ENCODE assay signal across 13 mouse cellular contexts in genomic region chr17:86559206-86559891, GRCm38 (mm10). TPM values are rescaled to one million over a fixed set of nuclear protein-coding genes. Genes with fewer than 3 reads are reported as not detected.
A peak's percentile ranks its signal among the peaks of the same experiment; 100 is the strongest.
DNase-seq lines count a peak whose midpoint lies in the region; ATAC-seq and TF ChIP-seq lines count a peak whose summit lies in the region.
"Had no signal": no experiment of that assay in that cellular context is flagged by ENCODE, and none has a peak within 500 bp of the region (broad histone marks: within the 10 kb centered on the region; RNA-seq: fewer than 3 reads in every experiment).

No protein-coding gene starts in this region.

- DNase-seq in hindbrain, postnatal 0 days (ENCODE audit: low spot score): peak; percentile 18
- DNase-seq in kidney, postnatal 14 days: peak; percentile 73
- DNase-seq in embryonic facial prominence, embryonic 10.5 days (ENCODE audit: low spot score): no peak
- no peak for DNase-seq in testis, postnatal 10 days (ENCODE audit: low spot score)
- DNase-seq in left cerebral cortex, postnatal 25 days (ENCODE audit: low spot score in 2 of 2): no peak

- intact Hi-C loops in left cerebral cortex, postnatal 25 days (cut with DNase I): no loop called here

- no peaks in the 10 kb centered on the region for H3K9me3 ChIP-seq in hindbrain, postnatal 0 days (ENCODE audit: low read length)
- no peaks in the 10 kb centered on the region for H3K9me3 ChIP-seq in hindbrain, embryonic 12.5 days (replicated peaks)
- H3K9me3 ChIP-seq in intestine, embryonic 15.5 days: no peaks in the 10 kb centered on the region
- no peaks in the 10 kb centered on the region for H3K9me3 ChIP-seq in embryonic facial prominence, embryonic 10.5 days
- H3K9me3 ChIP-seq: forebrain, embryonic 12.5 days; liver, embryonic 12.5 days had no signal

- H3K4me3 ChIP-seq in hindbrain, postnatal 0 days (ENCODE audit: low read length): no peak overlapping the region
- H3K4me3 ChIP-seq in hindbrain, embryonic 12.5 days: no peak overlapping the region
- no peak overlapping the region for H3K4me3 ChIP-seq in intestine, embryonic 15.5 days (replicated peaks)
- no peak overlapping the region for H3K4me3 ChIP-seq in small intestine, adult 2 months (ENCODE audit: low read depth, low read length)
- H3K4me3 ChIP-seq in embryonic facial prominence, embryonic 10.5 days: no peak overlapping the region
- H3K4me3 ChIP-seq: forebrain, embryonic 12.5 days; left cerebral cortex, adult 2 months; liver, embryonic 12.5 days had no signal

- 62% methylated on average over 15 of the region's 15 CpGs for WGBS in hindbrain, postnatal 0 days
- 75% methylated on average over 15 of the region's 15 CpGs for WGBS in hindbrain, embryonic 12.5 days
- WGBS in intestine, embryonic 15.5 days: 51% methylated on average over 15 of the region's 15 CpGs
- WGBS in small intestine, adult 2 months: 66% methylated on average over 15 of the region's 15 CpGs
- WGBS in embryonic facial prominence, embryonic 10.5 days: 71% methylated on average over 15 of the region's 15 CpGs

- no peak for TF ChIP-seq CTCF in hindbrain, postnatal 0 days (IDR thresholded peaks at IDR 0.05; ENCODE audit: low read depth)
- no peak for TF ChIP-seq CTCF in small intestine, adult 2 months (IDR thresholded peaks at IDR 0.05; ENCODE audit: extremely low read depth, insufficient read length, insufficient replicate concordance, low read depth, low read length)

- H3K4me1 ChIP-seq in hindbrain, postnatal 0 days (ENCODE audit: insufficient read depth, low read length): no peaks in the 10 kb centered on the region
- H3K4me1 ChIP-seq in hindbrain, embryonic 12.5 days: no peaks in the 10 kb centered on the region
- H3K4me1 ChIP-seq in intestine, embryonic 15.5 days (replicated peaks): peaks cover 10% of the 10 kb centered on the region; the same call in 1 of the 2 replicates
- H3K4me1 ChIP-seq in small intestine, adult 2 months (ENCODE audit: control insufficient read depth, insufficient read depth, insufficient read length, low read length): peaks cover 5% of the 10 kb centered on the region; the same call in 1 of the 2 replicates
- H3K4me1 ChIP-seq in embryonic facial prominence, embryonic 10.5 days: peaks cover 18% of the 10 kb centered on the region
- H3K4me1 ChIP-seq: forebrain, embryonic 12.5 days; liver, embryonic 12.5 days had no signal

- ATAC-seq in hindbrain, postnatal 0 days: 0 out of 2 replicates have a peak, but pooled peaks have one; percentile 43
- ATAC-seq in hindbrain, embryonic 12.5 days (ENCODE audit: low FRiP score): no peak
- 0 out of 2 replicates have a peak, but pooled peaks have one; percentile 25 for ATAC-seq in intestine, embryonic 15.5 days
- ATAC-seq: liver, embryonic 12.5 days; midbrain, embryonic 16.5 days had no signal

- H3K9ac ChIP-seq in hindbrain, postnatal 0 days (replicated peaks; ENCODE audit: low read length): no peak overlapping the region
- no peak overlapping the region for H3K9ac ChIP-seq in hindbrain, embryonic 12.5 days
- no peak overlapping the region for H3K9ac ChIP-seq in intestine, embryonic 15.5 days
- H3K9ac ChIP-seq: forebrain, embryonic 12.5 days; liver, embryonic 12.5 days had no signal

- no peak for TF ChIP-seq POLR2A in small intestine, adult 2 months (IDR thresholded peaks at IDR 0.05; ENCODE audit: low read depth, low read length)

- no peak overlapping the region for H3K27ac ChIP-seq in hindbrain, postnatal 0 days
- H3K27ac ChIP-seq in hindbrain, embryonic 12.5 days: no peak overlapping the region
- no peak overlapping the region for H3K27ac ChIP-seq in intestine, embryonic 15.5 days
- peak overlapping the region; percentile 2; the same call in 1 of the 2 replicates for H3K27ac ChIP-seq in small intestine, adult 2 months (ENCODE audit: insufficient read depth, low read depth, low read length)
- no peak overlapping the region for H3K27ac ChIP-seq in embryonic facial prominence, embryonic 10.5 days (replicated peaks)
- H3K27ac ChIP-seq: forebrain, embryonic 12.5 days; left cerebral cortex, adult 2 months; liver, embryonic 12.5 days had no signal

- no peak overlapping the region for H3K4me2 ChIP-seq in hindbrain, postnatal 0 days (ENCODE audit: low read depth, low read length)
- no peak overlapping the region for H3K4me2 ChIP-seq in hindbrain, embryonic 12.5 days (replicated peaks)
- 0 out of 2 replicates have a peak overlapping the region, but pooled peaks have one; percentile 6 for H3K4me2 ChIP-seq in intestine, embryonic 15.5 days (replicated peaks)
- H3K4me2 ChIP-seq: forebrain, embryonic 12.5 days; liver, embryonic 12.5 days had no signal

- no peaks in the 10 kb centered on the region for H3K27me3 ChIP-seq in hindbrain, postnatal 0 days (ENCODE audit: insufficient read depth, low read length)
- H3K27me3 ChIP-seq in hindbrain, embryonic 12.5 days: no peaks in the 10 kb centered on the region
- no peaks in the 10 kb centered on the region for H3K27me3 ChIP-seq in intestine, embryonic 15.5 days (replicated peaks)
- no peaks in the 10 kb centered on the region for H3K27me3 ChIP-seq in small intestine, adult 2 months (ENCODE audit: control insufficient read depth, insufficient read depth, low read length)
- no peaks in the 10 kb centered on the region for H3K27me3 ChIP-seq in embryonic facial prominence, embryonic 10.5 days (replicated peaks; ENCODE audit: low read depth, poor library complexity, severe bottlenecking)
- H3K27me3 ChIP-seq: forebrain, embryonic 12.5 days; liver, embryonic 12.5 days had no signal

- H3K36me3 ChIP-seq in hindbrain, postnatal 0 days (ENCODE audit: insufficient read depth, low read length): no peaks in the 10 kb centered on the region
- H3K36me3 ChIP-seq in hindbrain, embryonic 12.5 days: no peaks in the 10 kb centered on the region
- no peaks in the 10 kb centered on the region for H3K36me3 ChIP-seq in intestine, embryonic 15.5 days
- no peaks in the 10 kb centered on the region for H3K36me3 ChIP-seq in small intestine, adult 2 months (ENCODE audit: control insufficient read depth, insufficient read depth, low read length)
- H3K36me3 ChIP-seq in embryonic facial prominence, embryonic 10.5 days (replicated peaks): no peaks in the 10 kb centered on the region
- H3K36me3 ChIP-seq: forebrain, embryonic 12.5 days; liver, embryonic 12.5 days had no signal

RNA-seq across cellular contexts. Expression of gene Gm10309, which starts 54.3 kb away (rescaled TPM):
- total RNA-seq in hindbrain, postnatal 0 days (2014; rRNA removed): not detected in 2 replicates
- polyA plus RNA-seq in hindbrain, postnatal 0 days (2015; fragmentation: Nextera tagmentation; extraction: Ambion mirVana): 0.14 and 0.30 TPM in 2 replicates
- 0.30 and 0.50 TPM in 2 replicates for polyA plus RNA-seq in hindbrain, embryonic 12.5 days (2016; fragmentation: Nextera tagmentation; extraction: Ambion mirVana)
- 0.16 and 0.21 TPM in 2 replicates for polyA plus RNA-seq in intestine, embryonic 15.5 days (2015; fragmentation: Nextera tagmentation; extraction: Ambion mirVana)
- polyA plus RNA-seq in small intestine, adult 2 months (2012; rRNA removed): 0.05 TPM in 1 of 2 replicates, not detected in the other
- polyA plus RNA-seq in embryonic facial prominence, embryonic 10.5 days (2016; fragmentation: Nextera tagmentation; extraction: Ambion mirVana): 0.10 and 0.29 TPM in 2 replicates
- not detected for total RNA-seq in left cerebral cortex, postnatal 25 days (2021)
- total RNA-seq: left cerebral cortex, adult 2 months; neutrophil, adult 5-6 weeks had no signal

Comparison
In these comparisons a context has a peak if more than half of its experiments do, and no peak if none do; other contexts are left out.
1. DNase-seq: peak in hindbrain, postnatal 0 days (single experiment) and kidney, postnatal 14 days (single experiment); none in embryonic facial prominence, embryonic 10.5 days (single experiment), testis, postnatal 10 days (single experiment) and left cerebral cortex, postnatal 25 days (0 of 2).